Mouse (Mus musculus) lung, postnatal 0 days (tissue): ENCODE measurements around the gene Zfx.

Experiments
- CTCF ChIP-seq: IDR thresholded peaks from 2 replicates; pipeline ENCODE4 v1.5.1; 2016; ENCODE audit warnings: antibody characterized with exemption, mild to moderate bottlenecking
- EP300 ChIP-seq: IDR thresholded peaks from 2 replicates; pipeline ENCODE4 v1.6.1; 2016; ENCODE audit warnings: antibody characterized with exemption, mild to moderate bottlenecking, control low read depth

DNA sequence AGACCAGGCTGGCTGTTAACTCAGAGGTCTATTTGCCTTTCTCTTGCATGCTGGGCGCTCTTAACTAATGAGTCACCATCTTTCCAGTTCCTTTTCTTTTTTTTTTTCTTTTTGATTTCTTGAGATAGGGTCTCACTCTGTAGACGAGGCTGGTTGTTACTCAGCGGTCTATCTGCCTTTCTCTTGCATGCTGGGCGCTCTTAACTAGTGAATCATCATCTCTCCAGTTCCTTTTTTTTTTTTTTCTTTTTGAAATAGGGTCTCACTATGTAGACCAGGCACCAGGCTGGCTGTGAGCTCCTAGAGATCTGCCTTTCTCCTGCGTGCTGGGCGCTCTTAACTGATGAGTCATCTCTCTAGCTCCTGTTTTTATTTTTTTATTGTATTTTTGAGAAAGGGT is 45.8 kb upstream of the Zfx start:
- TF ChIP-seq CTCF = no peak
- TF ChIP-seq EP300 = no peak
